Mouse (Mus musculus): ENCODE measurements around the gene Kcnq1. TPM values are rescaled to one million over a fixed set of nuclear protein-coding genes. Genes with fewer than 3 reads are reported as not detected.

The Kcnq1 gene
- total RNA-seq, 2 experiments from 2014 or later: 0.89 to 1.3 TPM

DNA sequence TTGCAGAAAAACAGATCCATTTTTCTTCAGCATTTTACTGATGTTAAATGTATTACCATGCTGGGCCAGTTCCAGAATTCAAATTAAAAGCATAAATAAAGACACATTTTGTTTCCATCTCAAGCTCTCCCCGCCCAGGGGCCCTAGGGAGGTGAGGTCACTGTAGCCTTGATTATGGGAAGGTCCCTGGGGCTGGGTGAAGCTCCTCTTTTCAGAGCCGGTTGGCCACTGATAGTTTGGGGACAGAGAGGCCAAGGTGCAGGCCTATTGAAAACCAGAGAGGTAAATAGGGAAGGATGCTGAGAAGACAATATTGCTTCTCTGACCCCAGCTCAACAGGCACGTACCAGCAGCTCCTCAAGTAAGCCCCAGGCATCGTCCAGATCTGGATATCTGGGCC is 157.8 kb downstream of the Kcnq1 start:
- no peak for DNase-seq (ENCODE audit: extremely low spot score in 1 of 2, low spot score in 1 of 2)

DNA sequence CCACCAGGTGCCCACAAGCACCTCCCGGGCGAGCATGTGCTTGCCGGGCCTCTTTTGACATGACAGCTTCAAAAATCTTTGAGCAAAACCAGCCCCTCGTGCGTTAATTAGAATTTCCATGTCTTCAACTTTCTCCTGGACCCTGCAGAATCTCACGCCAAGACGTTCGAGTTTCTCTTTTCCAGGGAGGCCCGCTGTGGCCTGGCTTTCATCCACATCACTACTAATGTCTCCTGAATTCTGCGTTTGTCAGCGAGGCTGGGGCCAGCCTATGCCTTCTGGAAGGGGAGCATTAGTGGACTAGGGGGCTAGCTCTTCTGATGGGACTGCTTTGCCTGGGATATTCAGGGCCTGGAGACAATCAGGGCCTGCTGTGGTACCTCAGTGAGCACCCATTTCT is 159.2 kb downstream of the Kcnq1 start:
- DNase-seq (ENCODE audit: extremely low spot score in 1 of 2, low spot score in 1 of 2): peak in 1 of 2 experiments; percentile 4

DNA sequence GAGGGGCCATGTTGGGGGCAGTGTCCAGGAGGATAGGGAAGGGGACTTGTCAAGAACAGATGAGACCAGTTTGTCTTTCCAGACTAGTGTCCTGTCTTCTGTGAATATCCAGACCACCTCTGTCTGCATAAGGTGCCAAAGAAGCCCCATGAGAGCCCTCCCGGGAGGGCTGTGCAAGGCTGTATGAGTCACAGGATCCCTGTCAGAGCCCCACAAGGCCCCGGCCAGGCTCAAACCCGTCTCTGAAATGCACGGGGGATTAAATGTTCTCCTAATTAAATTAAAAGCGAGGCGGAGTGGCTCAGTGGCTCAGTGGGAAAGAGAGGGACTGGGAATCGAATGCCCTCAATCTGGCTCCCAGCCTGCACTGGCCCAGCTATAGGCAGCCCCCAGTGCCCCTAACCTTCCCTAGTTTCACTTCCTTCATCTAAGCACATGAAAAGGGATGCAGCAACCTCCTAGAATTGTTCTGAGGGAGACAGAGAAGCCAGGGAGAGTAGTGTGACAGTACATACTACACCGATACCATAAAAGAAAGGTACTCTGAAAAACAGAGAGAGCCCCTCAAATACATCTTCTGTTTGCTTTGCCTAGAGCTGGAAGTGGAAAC is 159.8 kb downstream of the Kcnq1 start:
- DNase-seq (ENCODE audit: extremely low spot score in 1 of 2, low spot score in 1 of 2): peak in 1 of 2 experiments; percentile 3

DNA sequence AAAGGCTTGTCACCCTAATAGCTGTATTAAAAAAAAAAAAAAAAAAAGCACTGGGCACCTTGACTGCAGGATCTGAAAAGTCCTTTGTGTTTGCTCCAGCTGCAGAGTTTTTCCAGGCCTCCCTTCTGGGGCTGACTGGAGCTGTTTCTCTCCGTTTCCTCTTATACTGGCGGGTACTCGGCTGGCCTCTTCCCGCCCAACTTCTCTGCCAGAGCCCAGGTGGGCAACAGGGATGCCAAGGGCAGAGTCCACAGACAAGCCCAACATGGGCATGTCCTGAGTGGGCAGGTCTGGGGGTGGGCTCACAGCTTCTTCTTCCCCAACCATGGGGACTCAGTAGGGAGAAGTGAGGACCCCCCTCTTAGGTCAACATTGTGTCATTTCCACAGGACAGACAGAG is 167.6 kb downstream of the Kcnq1 start:
- no peak for DNase-seq (ENCODE audit: extremely low spot score in 1 of 2, low spot score in 1 of 2)

DNA sequence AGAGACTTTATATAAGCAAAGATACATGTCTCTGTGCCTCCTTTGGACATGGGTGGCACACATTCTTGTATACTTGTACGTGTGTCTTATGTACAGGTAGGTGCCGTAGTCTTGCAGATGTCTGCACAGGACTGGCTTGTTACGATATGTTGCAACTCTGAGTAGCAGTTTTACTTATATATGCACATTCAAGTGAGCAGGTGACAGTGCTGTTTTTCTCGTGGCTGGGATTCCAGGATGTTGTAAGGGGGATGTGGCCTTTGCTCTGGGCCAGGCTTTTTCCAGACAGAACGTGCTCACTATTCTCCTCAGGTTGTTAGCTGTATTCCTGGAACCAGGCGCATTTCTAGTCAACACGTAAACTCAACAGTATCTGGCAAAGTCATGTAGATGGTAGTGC is 168.9 kb downstream of the Kcnq1 start:
- DNase-seq (ENCODE audit: extremely low spot score in 1 of 2, low spot score in 1 of 2): no peak

DNA sequence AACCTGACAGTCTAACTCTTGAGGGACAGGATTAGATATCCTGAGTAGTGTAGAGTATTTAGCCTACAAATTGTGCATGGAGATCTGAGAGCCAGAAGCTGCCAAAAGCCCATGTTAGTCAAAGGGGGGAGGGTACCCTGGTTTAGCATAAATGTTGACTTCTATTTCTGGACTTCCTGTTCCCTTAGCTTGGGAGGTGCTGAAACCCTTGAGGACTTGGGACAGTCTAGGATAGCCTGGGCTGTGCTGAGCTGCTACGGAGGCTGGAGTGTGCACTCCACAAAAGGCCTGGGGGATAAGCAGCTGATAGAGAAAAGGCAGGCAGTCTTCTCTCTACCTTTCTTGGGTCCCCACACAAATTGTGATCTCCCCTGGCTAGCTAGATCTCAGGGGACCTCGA is 177.5 kb downstream of the Kcnq1 start:
- DNase-seq (ENCODE audit: extremely low spot score in 1 of 2, low spot score in 1 of 2): no peak

DNA sequence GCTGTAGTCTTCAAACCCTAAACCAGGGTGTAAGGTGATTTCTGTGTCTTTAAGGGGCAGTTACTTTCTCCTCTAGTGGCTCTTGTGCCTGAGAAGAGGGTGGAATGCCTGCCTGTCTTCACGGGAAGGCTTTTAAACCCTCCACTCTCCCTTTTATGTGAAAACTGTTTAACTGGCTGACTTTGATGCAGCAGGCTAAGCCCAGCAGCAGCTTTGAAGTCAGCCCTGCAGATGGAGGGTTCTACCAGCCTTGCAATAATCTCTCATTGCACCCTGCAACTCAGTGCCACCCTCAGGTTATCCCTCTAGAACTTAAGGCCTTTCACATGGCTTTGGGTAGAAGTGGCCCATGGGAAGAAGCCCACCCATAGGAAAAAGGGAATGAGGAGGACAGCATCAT is 178.7 kb downstream of the Kcnq1 start:
- DNase-seq (ENCODE audit: extremely low spot score in 1 of 2, low spot score in 1 of 2): no peak

DNA sequence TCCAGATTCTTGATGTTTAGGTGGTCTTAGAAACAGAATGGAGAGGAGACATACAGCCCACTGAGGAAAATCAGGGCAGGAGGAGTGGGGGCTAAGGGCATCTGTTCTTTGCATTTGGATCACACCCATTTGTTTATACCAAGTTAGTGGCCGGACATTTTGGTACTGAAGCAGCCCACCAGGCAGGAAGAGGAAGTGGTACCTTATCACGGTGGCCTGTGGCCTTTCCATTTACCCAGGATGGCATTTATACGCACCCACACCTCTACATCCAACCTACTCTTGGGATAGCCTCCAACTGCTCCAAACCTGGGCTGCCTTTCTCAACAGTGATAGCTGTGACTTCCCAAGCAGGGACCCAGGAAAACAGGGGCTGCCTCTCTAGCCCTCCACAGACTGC is 179.3 kb downstream of the Kcnq1 start:
- DNase-seq (ENCODE audit: extremely low spot score in 1 of 2, low spot score in 1 of 2): no peak

DNA sequence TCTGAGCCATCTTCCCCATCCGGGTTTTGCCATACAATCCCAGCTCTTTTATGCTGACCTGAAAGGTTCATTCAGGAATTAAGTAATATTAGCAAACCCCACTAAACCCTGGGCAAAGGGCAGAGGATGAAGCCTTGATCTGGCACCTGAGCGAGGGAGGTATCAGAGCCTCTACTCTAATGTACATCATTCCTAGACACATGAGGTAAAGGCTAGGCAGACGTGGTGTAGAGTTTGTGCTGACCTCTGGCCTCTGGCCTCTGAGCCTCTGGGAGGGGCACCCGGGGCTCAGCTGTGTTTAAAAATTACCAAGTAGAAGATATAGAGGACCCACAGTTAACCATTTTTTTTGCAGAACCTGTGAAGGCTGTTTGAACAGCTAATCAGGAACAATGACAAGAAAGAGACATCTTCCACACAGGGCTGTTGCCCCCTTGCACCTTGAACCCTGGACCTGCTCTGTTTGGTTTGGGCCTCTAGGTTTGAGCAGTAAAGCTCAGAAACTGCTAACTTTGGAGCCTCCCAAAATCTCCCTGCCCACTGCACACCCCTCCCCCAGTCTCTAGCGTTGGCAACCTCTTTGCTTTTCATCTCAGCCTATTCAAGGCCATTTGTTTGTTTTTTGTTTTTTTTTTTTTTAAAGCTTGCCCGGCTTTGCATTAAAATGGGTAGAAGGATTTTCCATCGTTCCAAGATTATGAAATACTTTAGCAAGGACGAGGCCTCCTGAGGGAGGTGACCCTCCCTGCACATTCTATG is 180.5 kb downstream of the Kcnq1 start:
- no peak for DNase-seq (ENCODE audit: extremely low spot score in 1 of 2, low spot score in 1 of 2)

DNA sequence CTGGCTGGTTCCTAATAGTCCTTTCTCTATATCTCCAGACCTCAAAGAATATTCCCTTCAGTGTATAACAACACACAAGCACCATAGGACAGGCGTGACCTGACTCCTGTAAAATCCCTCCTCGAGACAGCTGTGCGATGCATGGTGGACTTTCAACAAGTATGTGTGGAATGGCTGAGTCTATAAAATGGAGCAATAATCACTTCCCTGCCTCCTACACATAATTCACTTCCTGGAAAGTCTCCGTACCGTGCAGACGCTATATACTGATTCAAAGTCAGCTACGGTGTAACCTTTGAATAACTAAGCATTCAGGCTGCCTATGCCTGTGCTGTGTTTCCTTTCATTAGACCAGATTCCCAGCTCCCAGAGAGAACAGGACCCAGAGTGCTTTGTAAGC is 182.0 kb downstream of the Kcnq1 start:
- no peak for DNase-seq (ENCODE audit: extremely low spot score in 1 of 2, low spot score in 1 of 2)

DNA sequence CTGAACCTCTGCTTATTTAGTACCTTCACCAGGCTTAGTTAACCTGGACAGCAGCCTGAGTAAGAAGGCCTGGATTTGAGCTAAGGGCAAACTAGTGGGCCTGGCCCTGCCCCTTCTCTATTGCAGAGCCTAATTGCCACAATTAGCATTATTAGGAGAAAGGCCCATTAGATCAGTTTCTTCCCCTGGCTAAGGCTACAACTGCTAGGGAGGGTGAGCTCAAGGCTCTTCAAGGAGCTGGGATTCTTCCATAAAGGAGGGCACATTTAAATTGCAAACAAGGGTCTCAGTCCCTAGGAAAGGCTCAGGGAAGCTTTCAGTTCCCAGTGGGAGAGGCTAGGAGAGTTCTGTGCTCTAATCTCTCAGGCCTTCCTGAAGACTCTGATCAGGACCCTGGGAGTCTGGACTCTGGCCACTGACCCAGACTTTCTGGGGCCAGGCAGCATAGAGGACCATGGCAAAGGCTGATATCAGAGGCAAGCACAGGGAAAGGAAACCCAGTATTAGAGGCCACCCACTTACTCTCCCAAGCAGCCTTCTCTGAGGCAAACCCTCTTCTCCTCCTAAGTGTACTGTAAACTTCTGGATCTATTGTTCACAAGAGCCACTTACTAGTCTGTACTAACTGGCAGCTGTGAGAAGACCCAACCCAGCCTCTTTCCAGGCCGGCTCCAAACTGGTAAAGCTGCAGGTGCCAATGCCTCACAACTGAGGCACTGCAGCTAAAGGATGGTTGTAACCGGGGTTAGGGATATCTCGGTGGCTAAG is 183.1 kb downstream of the Kcnq1 start:
- no peak for DNase-seq (ENCODE audit: extremely low spot score in 1 of 2, low spot score in 1 of 2)

DNA sequence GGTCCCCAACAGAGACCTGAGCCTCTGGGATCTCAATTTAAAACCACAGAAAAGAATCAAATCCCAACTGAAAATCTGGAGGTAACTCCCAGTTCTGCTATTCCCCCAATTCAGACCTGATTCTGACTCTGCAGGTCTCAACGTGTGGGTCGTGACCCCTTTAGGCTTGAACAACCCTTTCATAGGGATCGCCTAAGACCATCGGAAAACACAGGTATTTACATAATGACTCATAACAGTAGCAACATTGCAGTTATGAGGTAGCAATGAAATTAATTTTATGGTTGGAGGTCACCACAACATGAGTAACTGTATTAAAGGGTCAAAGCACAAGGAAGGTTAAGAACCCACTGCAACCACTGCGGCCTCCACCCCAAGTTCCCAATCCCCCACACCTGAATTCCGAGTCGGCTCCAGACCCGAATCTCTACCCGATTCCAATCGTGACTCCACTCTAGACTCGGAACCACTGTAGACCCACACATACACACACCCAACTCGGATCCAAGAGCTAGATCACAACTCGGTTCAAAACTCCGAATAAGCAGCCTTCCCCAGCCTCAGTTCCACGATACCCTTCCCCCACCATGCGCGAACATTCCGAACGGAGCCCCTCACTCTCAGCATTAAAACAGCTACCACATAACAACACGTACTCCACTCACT is 188.7 kb downstream of the Kcnq1 start:
- DNase-seq (ENCODE audit: extremely low spot score in 1 of 2, low spot score in 1 of 2): no peak

DNA sequence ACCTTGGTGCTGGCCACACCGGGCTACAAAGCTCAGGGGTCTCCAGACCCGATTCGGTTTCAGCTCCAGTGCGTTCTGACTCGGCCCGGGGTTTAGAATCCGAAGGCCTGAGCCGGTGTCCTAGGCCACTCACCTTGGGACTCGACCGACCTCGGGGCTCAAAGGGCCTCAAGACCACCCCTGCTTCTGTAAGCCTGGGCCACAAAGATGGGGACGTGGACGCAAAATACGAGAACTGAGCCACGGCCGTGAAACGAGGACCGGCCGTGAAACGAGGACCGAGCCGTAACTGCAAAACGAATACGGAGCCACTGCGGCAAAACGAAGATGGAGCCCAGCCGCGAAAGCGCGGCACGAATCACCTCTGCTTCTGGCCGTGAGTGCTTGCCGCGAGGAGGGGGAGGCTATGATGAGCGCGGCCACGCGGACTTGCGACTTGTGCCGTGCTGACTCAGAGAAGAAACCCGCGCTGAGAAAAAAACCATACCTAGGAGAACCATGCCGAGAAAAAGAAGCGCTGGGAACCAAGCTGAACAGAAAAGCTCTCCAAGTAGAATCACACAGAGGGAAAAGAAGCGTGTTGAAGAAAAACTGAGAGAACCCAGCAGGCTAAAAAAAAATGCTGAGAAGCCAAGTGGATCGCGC is 189.3 kb downstream of the Kcnq1 start:
- DNase-seq (ENCODE audit: extremely low spot score in 1 of 2, low spot score in 1 of 2): peak in 1 of 2 experiments; percentile 11

DNA sequence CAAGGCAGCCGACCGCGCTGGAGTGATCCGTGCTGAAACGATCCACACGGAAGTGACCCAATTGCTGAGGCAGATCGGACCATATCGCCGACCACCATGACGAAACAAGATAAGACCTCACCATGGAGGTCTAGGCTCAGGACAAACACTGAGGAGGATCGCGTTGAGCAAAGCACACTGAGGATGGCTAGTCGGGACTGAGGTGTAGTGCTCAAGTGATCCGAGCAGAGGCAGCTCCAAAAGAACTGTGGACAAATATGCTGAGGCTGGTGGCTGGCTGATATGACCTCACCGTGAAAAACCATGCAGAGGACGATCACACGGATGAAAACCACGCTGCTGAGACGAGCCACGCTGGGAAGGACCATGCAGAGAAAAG is 189.8 kb downstream of the Kcnq1 start:
- no peak for DNase-seq (ENCODE audit: extremely low spot score in 1 of 2, low spot score in 1 of 2)

DNA sequence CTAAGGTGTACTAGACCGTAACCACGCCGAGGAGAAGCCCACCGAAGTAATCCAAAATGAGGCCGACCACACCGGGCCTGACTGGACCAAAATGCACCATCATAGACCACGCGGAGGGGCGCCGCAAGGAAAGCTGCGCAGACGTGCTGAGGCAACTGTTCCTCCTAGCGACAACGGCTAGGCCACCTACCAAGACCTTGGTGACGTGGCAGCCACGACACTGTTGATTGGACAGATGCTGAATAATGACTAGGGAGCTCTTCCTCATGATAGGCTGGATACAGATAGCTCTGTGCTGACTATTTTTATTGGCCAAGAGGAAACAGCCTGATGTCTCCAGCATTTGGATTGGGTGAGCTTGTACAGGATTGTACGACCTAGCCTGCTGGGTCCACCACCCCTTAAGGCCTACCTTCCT is 190.2 kb downstream of the Kcnq1 start:
- peak; percentile 71 to 77 for DNase-seq (ENCODE audit: extremely low spot score in 1 of 2, low spot score in 1 of 2)

DNA sequence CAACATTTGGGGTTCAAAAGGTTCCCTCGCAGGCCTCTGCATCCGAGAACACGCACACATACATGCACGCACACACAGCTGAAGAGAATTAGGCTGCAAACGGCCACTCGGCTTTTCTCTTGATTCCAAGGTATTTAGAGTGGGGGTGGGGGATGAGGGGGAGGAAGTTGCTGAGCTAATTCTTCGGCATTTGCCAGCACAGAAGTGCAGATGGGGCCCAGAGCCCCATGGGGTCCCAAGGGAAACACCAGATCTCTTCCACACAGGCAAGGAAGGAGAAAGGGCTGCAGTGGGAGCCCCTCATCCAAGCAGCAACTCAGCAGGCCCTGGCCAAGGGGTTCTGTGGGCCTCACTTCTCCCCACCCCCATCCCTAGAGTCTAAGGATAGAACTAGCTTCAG is 193.9 kb downstream of the Kcnq1 start:
- no peak for DNase-seq (ENCODE audit: extremely low spot score in 1 of 2, low spot score in 1 of 2)

DNA sequence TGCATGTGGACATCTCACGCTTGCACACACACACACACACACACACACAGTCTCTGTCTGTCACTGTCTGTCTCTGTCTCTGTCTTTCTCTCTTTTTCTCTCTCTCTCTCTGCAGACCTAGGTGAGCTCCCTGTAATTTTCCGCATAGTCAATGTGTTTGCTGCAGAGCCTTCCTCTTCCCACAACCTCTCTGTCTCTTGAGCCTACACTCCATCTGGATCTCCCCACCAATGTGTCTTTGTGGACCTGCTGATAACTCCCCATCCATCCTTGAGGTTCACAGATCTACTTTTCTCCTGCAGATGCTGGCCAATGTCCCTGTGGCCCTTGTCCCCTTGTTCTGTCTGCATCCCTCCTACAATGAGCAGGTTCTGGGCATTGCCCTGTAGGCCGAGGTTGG is 194.5 kb downstream of the Kcnq1 start:
- no peak for DNase-seq (ENCODE audit: extremely low spot score in 1 of 2, low spot score in 1 of 2)

DNA sequence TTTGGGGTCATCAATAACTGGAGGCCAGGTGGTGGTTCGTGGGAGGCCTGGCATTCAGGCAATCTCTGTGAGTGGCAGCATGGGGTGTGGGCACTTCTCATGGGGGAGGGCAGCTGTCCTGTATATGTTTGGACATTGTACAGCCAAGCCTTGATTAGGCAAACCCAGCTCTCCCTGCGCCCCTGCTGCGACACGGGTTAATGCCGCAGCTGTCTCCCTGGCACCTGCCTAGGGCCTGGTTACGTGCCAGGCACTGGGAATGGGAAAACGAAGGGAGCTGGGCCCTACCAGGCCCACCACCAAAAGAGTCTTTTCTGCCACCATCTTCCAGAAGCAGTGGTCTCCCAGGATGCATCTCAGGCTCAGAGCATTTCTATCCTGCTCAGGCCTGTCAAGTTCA is 196.0 kb downstream of the Kcnq1 start:
- no peak for DNase-seq (ENCODE audit: extremely low spot score in 1 of 2, low spot score in 1 of 2)

DNA sequence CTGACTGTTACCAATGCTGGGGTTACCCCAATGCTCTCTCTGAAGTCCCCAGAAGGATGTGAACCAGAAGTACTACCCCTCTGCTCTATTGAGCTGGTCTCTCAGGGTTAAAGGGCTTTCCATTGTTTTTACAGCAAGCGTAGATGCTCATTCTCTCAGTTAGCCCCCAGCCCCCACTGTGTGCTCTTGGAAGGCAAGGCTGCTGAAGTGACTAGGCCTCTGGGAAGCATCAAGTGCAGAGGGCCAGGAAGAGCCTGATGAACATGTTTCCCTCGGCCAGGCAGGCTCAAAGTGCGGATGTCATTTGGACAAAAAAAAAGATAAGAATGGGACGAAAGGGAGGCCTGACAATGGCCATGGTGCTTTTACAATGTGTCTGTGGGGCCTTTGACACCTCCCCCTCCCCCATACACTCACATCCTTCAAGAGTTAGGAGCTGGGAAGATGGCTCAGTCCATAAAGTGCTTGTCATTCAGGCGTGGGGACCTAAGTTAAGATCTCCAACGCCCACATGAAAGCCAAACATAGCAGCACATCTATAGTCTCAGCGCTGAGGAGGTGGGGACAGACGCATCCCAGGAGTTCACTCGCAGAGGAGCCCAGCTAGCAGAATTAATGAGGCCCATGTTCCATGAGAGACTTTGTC is 196.6 kb downstream of the Kcnq1 start:
- no peak for DNase-seq (ENCODE audit: extremely low spot score in 1 of 2, low spot score in 1 of 2)

DNA sequence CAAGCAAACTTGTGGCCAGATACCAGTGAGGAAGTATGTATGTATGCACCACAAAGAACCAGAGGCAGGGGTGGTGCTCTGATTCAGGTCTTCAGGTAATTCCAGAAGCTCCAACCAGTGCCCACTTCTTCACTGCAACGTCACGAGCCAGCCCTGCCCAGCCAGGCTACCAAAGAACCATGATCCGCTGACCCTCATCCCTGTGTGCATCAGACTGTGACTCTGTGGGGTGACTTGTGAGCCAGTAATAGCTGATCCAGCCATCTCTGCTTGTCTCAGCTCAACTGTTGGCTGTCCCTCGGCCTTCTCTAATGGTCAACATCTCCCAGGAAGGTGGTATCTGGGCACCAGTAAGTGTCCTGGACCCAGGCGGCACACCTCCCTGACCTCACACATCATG is 197.4 kb downstream of the Kcnq1 start:
- DNase-seq (ENCODE audit: extremely low spot score in 1 of 2, low spot score in 1 of 2): no peak

Data from layer of hippocampus, postnatal 25 days (tissue).